Mouse (Mus musculus) telencephalon, adult 2 months (tissue): Measurements from ENCODE around the gene Krtap31-1.
"Not testable (repeated sequence)": the region's sequence is repeated elsewhere in the genome, so short reads cannot be mapped to it uniquely, and the experiment has no call there.

Experiments
- DNase-seq: peaks from one replicate; pipeline ENCODE4 v3.0.0-alpha.2; 2011; ENCODE audit warnings: low read depth, low spot score

Krtap31-1 gene

GRCm38 (mm10) chr11:99907620-99908019 is at the start of gene Krtap31-1:
Krtap31-1 (plus strand) TSS chr11:99907920.
- no peak for DNase-seq

GRCm38 (mm10) chr11:99858761-99859160 is 49.0 kb upstream of the Krtap31-1 start:
- DNase-seq = no peak

GRCm38 (mm10) chr11:99864176-99864575 is 43.5 kb upstream of the Krtap31-1 start, which contains the start of gene Gm11559:
Gm11559 (plus strand) TSS chr11:99864476.
- DNase-seq = not testable (repeated sequence)

GRCm38 (mm10) chr11:99873089-99873488 is 34.6 kb upstream of the Krtap31-1 start, which contains the start of gene Krtap9-1:
Krtap9-1 (plus strand) TSS chr11:99873389.
- DNase-seq = not testable (repeated sequence)

- not testable (repeated sequence) for DNase-seq
Measured at GRCm38 (mm10) chr11:99878887-99879286, 28.8 kb upstream of the Krtap31-1 start, which contains the start of gene Gm11567. Gm11567 (plus strand) TSS chr11:99879187.

GRCm38 (mm10) chr11:99914451-99914850 is 6.7 kb downstream of the Krtap31-1 start, which contains the start of gene Gm11565:
Gm11565 (plus strand) TSS chr11:99914751.
- no peak for DNase-seq

GRCm38 (mm10) chr11:99935991-99936390 is 28.3 kb downstream of the Krtap31-1 start, which contains the start of gene Krtap31-2:
Krtap31-2 (plus strand) TSS chr11:99936291.
- DNase-seq = no peak

GRCm38 (mm10) chr11:99937751-99938264 is 30.1 kb downstream of the Krtap31-1 start:
- no peak for DNase-seq

- DNase-seq = no peak
Measured at GRCm38 (mm10) chr11:99948175-99948574, 40.5 kb downstream of the Krtap31-1 start, which contains the start of gene Krtap9-5. Krtap9-5 (plus strand) TSS chr11:99948475.
